ENCODE assay signal across 22 mouse cellular contexts in the genomic region with DNA sequence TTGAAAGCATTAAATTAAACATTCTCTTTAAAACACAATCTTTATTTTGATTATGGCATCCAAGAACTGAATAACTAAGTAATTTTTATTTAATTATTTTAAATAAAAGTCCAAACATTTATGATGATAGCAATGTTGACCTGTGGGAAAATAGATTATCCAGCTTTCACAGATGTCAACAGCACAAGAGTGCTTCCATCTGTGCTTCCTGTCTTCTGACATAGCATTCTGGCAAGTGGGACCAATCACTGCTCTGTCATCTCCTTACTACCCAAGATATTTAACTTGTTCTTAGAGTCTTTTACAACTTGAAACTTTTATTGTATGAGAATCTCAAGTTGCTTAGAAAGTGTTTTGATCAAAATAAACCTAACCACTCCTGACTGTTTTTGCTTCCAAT.
"Had no signal": no experiment of that assay in that cellular context is flagged by ENCODE, and none has a peak within 500 bp of the region (broad histone marks: within the 10 kb centered on the region; RNA-seq: fewer than 3 reads in every experiment).

No protein-coding gene starts in this region.

- ATAC-seq: forebrain, embryonic 15.5 days; forebrain, postnatal 0 days; hindbrain, postnatal 0 days; intestine, embryonic 16.5 days; liver, embryonic 12.5 days had no signal

- H3K36me3 ChIP-seq: forebrain, embryonic 15.5 days; heart, embryonic 13.5 days; heart, embryonic 15.5 days; hindbrain, embryonic 13.5 days; hindbrain, embryonic 15.5 days; limb, embryonic 13.5 days; limb, embryonic 15.5 days; liver, embryonic 12.5 days had no signal

- DNase-seq: forebrain, postnatal 0 days; gastrocnemius, postnatal 14 days; gastrocnemius, postnatal 36 days; heart, adult 18-20 months; kidney, adult 18-20 months; kidney, adult 9 months; kidney, postnatal 36 days; layer of hippocampus, adult 9-11 months; layer of hippocampus, postnatal 36 days; left cerebral cortex, postnatal 4 days had no signal

- H3K4me1 ChIP-seq: forebrain, embryonic 15.5 days; heart, embryonic 13.5 days; heart, embryonic 15.5 days; hindbrain, embryonic 13.5 days; hindbrain, embryonic 15.5 days; limb, embryonic 13.5 days; limb, embryonic 15.5 days; liver, embryonic 12.5 days had no signal

- H3K4me2 ChIP-seq: forebrain, embryonic 15.5 days; heart, embryonic 11.5 days; heart, embryonic 13.5 days; heart, embryonic 15.5 days; hindbrain, embryonic 13.5 days; hindbrain, embryonic 15.5 days; limb, embryonic 13.5 days; limb, embryonic 15.5 days; liver, embryonic 12.5 days had no signal

- H3K9ac ChIP-seq: forebrain, embryonic 15.5 days; forebrain, postnatal 0 days; heart, embryonic 13.5 days; heart, embryonic 15.5 days; hindbrain, embryonic 13.5 days; hindbrain, embryonic 15.5 days; limb, embryonic 13.5 days; limb, embryonic 15.5 days; liver, embryonic 12.5 days; liver, embryonic 14.5 days had no signal

- H3K9me3 ChIP-seq: forebrain, embryonic 15.5 days; heart, embryonic 13.5 days; heart, embryonic 15.5 days; hindbrain, embryonic 13.5 days; hindbrain, embryonic 15.5 days; limb, embryonic 13.5 days; limb, embryonic 15.5 days; liver, embryonic 12.5 days had no signal

- H3K27me3 ChIP-seq: forebrain, embryonic 15.5 days; heart, embryonic 13.5 days; heart, embryonic 15.5 days; hindbrain, embryonic 13.5 days; hindbrain, embryonic 15.5 days; limb, embryonic 13.5 days; limb, embryonic 15.5 days; liver, embryonic 12.5 days had no signal

- H3K4me3 ChIP-seq: forebrain, embryonic 15.5 days; heart, embryonic 13.5 days; heart, embryonic 15.5 days; hindbrain, embryonic 13.5 days; hindbrain, embryonic 15.5 days; limb, embryonic 13.5 days; limb, embryonic 15.5 days; liver, embryonic 12.5 days had no signal

- H3K27ac ChIP-seq: forebrain, embryonic 15.5 days; heart, embryonic 13.5 days; heart, embryonic 15.5 days; hindbrain, embryonic 13.5 days; hindbrain, embryonic 15.5 days; hindbrain, postnatal 0 days; limb, embryonic 13.5 days; limb, embryonic 15.5 days; liver, embryonic 12.5 days; liver, embryonic 14.5 days had no signal
